In the genomic region with DNA sequence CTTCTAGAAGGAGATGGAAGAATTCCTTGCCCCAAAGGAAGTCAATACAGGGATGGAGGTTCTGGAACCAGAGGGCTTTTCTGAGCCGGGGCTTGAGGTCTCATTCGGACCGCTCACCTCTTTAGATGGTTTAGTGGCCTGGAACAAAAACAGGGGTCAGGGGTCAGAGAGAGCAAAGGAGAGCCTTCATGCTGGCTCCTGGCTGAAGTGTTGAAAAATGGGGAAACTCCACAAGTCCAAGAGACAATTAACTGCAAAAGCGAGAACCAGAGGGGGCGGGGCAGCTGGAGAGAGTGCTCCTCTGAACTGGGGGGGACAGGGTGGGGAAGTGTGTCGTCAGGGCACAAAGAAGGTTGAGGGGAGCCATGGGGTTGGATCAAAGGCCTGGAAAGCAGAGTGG, we compare ENCODE assay signal across 12 mouse cellular contexts. TPM values are rescaled to one million over a fixed set of nuclear protein-coding genes. Genes with fewer than 3 reads are reported as not detected.
A peak's percentile ranks its signal among the peaks of the same experiment; 100 is the strongest.
DNase-seq lines count a peak whose midpoint lies in the region; ATAC-seq and TF ChIP-seq lines count a peak whose summit lies in the region.
"Had no signal": no experiment of that assay in that cellular context is flagged by ENCODE, and none has a peak within 500 bp of the region (broad histone marks: within the 10 kb centered on the region; RNA-seq: fewer than 3 reads in every experiment).

No protein-coding gene starts in this region.

- TF ChIP-seq EP300 in lung, postnatal 0 days (IDR thresholded peaks at IDR 0.05), result no peak

- DNase-seq in heart, postnatal 10 days, result no peak
- DNase-seq in lung, postnatal 0 days (ENCODE audit: low spot score), result no peak
- no peak for DNase-seq in lung, adult 18-20 months
- DNase-seq in left cerebral cortex, adult 9 months (ENCODE audit: low spot score in 2 of 2), result no peak
- DNase-seq in right cerebral cortex, postnatal 25 days, result no peak

- H3K27me3 ChIP-seq in heart, embryonic 14.5 days (ENCODE audit: control insufficient read depth, insufficient read depth, low read length), result no peaks in the 10 kb centered on the region
- H3K27me3 ChIP-seq in lung, postnatal 0 days (replicated peaks; ENCODE audit: insufficient read depth, low read length), result no peaks in the 10 kb centered on the region
- peaks cover 40% of the 10 kb centered on the region for H3K27me3 ChIP-seq in liver, embryonic 12.5 days (replicated peaks)
- H3K27me3 ChIP-seq: embryonic facial prominence, embryonic 13.5 days; neural tube, embryonic 12.5 days had no signal

- H3K4me1 ChIP-seq in heart, embryonic 14.5 days (ENCODE audit: control insufficient read depth in 2 of 2, insufficient read depth in 2 of 2, low read length in 2 of 2), result peaks cover 0 to 3% of the 10 kb centered on the region in 2 experiments; a peak in 3 of 4 replicates
- H3K4me1 ChIP-seq in lung, postnatal 0 days (ENCODE audit: insufficient read depth, low read depth, low read length), result 0 out of 2 replicates have a peak, but pooled peaks cover 3% of the 10 kb centered on the region
- peaks cover 14% of the 10 kb centered on the region for H3K4me1 ChIP-seq in bone marrow macrophage, adult 2 months (ENCODE audit: control insufficient read depth, insufficient read depth, low read length)
- H3K4me1 ChIP-seq in liver, embryonic 12.5 days, result peaks cover 18% of the 10 kb centered on the region

- ATAC-seq in heart, embryonic 14.5 days (ENCODE audit: insufficient number of reproducible peaks, insufficient read depth, low FRiP score, low read depth), result no peak
- ATAC-seq in lung, postnatal 0 days, result no peak
- ATAC-seq in liver, embryonic 12.5 days, result no peak
- ATAC-seq: inflammation-experienced regulatory T-cells, adult 6 months had no signal

- 76% methylated on average over 6 of the region's 6 CpGs for WGBS in heart, embryonic 14.5 days
- WGBS in lung, postnatal 0 days, result 65% methylated on average over 6 of the region's 6 CpGs
- 70% methylated on average over 6 of the region's 6 CpGs for WGBS in liver, embryonic 12.5 days (ENCODE audit: insufficient replicate concordance)

- no peak for TF ChIP-seq CTCF in lung, postnatal 0 days (IDR thresholded peaks at IDR 0.05)
- no peak for TF ChIP-seq CTCF in bone marrow macrophage, adult 2 months (IDR thresholded peaks at IDR 0.05; ENCODE audit: low read depth, low read length)

- no peak overlapping the region for H3K4me3 ChIP-seq in heart, embryonic 14.5 days (ENCODE audit: control insufficient read depth in 1 of 2, insufficient read depth in 1 of 2, low read depth in 1 of 2, low read length in 2 of 2)
- no peak overlapping the region for H3K4me3 ChIP-seq in lung, postnatal 0 days (ENCODE audit: low read depth, low read length)
- H3K4me3 ChIP-seq in bone marrow macrophage, adult 2 months (ENCODE audit: insufficient read depth, low read length), result peak overlapping the region; percentile 22; the same call in 1 of the 2 replicates
- H3K4me3 ChIP-seq in liver, embryonic 12.5 days, result peak overlapping the region; percentile 44
- H3K4me3 ChIP-seq: embryonic facial prominence, embryonic 13.5 days; left cerebral cortex, adult 2 months; neural tube, embryonic 12.5 days had no signal

- TF ChIP-seq POLR2A in bone marrow macrophage, adult 2 months (IDR thresholded peaks at IDR 0.05; ENCODE audit: borderline replicate concordance, low read depth, low read length), result no peak

- intact Hi-C loops in heart, postnatal 10 days (cut with DNase I), result no loop called here

- H3K9me3 ChIP-seq in heart, embryonic 14.5 days (ENCODE audit: control insufficient read depth, low read length), result no peaks in the 10 kb centered on the region
- no peaks in the 10 kb centered on the region for H3K9me3 ChIP-seq in lung, postnatal 0 days (ENCODE audit: low read length)
- H3K9me3 ChIP-seq in liver, embryonic 12.5 days (replicated peaks), result no peaks in the 10 kb centered on the region
- H3K9me3 ChIP-seq: embryonic facial prominence, embryonic 13.5 days; neural tube, embryonic 12.5 days had no signal

- no peak overlapping the region for H3K9ac ChIP-seq in heart, embryonic 14.5 days (ENCODE audit: low read length)
- H3K9ac ChIP-seq in lung, postnatal 0 days (replicated peaks; ENCODE audit: low read depth), result no peak overlapping the region
- no peak overlapping the region for H3K9ac ChIP-seq in liver, embryonic 12.5 days
- H3K9ac ChIP-seq: embryonic facial prominence, embryonic 13.5 days; neural tube, embryonic 12.5 days had no signal

- no peaks in the 10 kb centered on the region for H3K36me3 ChIP-seq in heart, embryonic 14.5 days (ENCODE audit: control insufficient read depth, insufficient read depth, low read length)
- H3K36me3 ChIP-seq in lung, postnatal 0 days (ENCODE audit: insufficient read depth, low read length), result no peaks in the 10 kb centered on the region
- H3K36me3 ChIP-seq in liver, embryonic 12.5 days, result no peaks in the 10 kb centered on the region

- no peak overlapping the region for H3K27ac ChIP-seq in heart, embryonic 14.5 days (replicated peaks in 1 of 2; ENCODE audit: control insufficient read depth in 1 of 2, insufficient read depth in 1 of 2, low read depth in 2 of 2, low read length in 2 of 2)
- H3K27ac ChIP-seq in lung, postnatal 0 days (ENCODE audit: low read length), result no peak overlapping the region
- H3K27ac ChIP-seq in bone marrow macrophage, adult 2 months (ENCODE audit: insufficient read depth, low read depth, low read length), result peak overlapping the region; percentile 61
- peak overlapping the region; percentile 17; the same call in 1 of the 2 replicates for H3K27ac ChIP-seq in liver, embryonic 12.5 days
- H3K27ac ChIP-seq: embryonic facial prominence, embryonic 13.5 days; left cerebral cortex, adult 2 months; neural tube, embryonic 12.5 days had no signal

- peak overlapping the region; percentile 30 for H3K4me2 ChIP-seq in heart, embryonic 14.5 days (ENCODE audit: low read length)
- H3K4me2 ChIP-seq in lung, postnatal 0 days (replicated peaks; ENCODE audit: low read depth, low read length), result peak overlapping the region; percentile 38; the same call in 1 of the 2 replicates
- H3K4me2 ChIP-seq in liver, embryonic 12.5 days, result peak overlapping the region; percentile 61

RNA-seq across cellular contexts. Expression of gene 4933428G20Rik, which starts 12.4 kb away (rescaled TPM):
- 0.19 TPM in 1 of 2 replicates, not detected in the other for polyA plus RNA-seq in heart, embryonic 14.5 days (2014; fragmentation: Nextera tagmentation; extraction: Ambion mirVana)
- total RNA-seq in heart, postnatal 10 days (2021), result not detected
- polyA plus RNA-seq in lung, postnatal 0 days (2015; fragmentation: Nextera tagmentation; extraction: Ambion mirVana), result 0.32 and 0.42 TPM in 2 replicates
- not detected in 2 replicates for polyA plus RNA-seq in bone marrow macrophage, adult 2 months (2012; ENCODE audit: insufficient read depth, insufficient read length, missing spikeins)
- 1.3 and 1.4 TPM in 2 replicates for polyA plus RNA-seq in liver, embryonic 12.5 days (2016; fragmentation: Nextera tagmentation; extraction: Ambion mirVana)
- total RNA-seq: left cerebral cortex, adult 2 months had no signal
- polyA plus RNA-seq: inflammation-experienced regulatory T-cells, adult 6 months had no signal

Comparison
In these comparisons a context has a peak if more than half of its experiments do, and no peak if none do; other contexts are left out.
1. H3K27ac ChIP-seq: peak in bone marrow macrophage, adult 2 months (single experiment) and liver, embryonic 12.5 days (single experiment); none in heart, embryonic 14.5 days (0 of 2) and lung, postnatal 0 days (single experiment).
2. H3K4me3 ChIP-seq: peak in bone marrow macrophage, adult 2 months (single experiment) and liver, embryonic 12.5 days (single experiment); none in heart, embryonic 14.5 days (0 of 2) and lung, postnatal 0 days (single experiment).
3. Peak in every context shown above with its lines, with median percentiles within 50 percentile points of each other: H3K4me2 ChIP-seq.